Mouse (Mus musculus): ENCODE measurements around the gene Dnmt3a. TPM values are rescaled to one million over a fixed set of nuclear protein-coding genes. Genes with fewer than 3 reads are reported as not detected.
A peak's percentile ranks its signal among the peaks of the same experiment; 100 is the strongest.

Dnmt3a gene
- total and polyA plus RNA-seq, 3 experiments, result 15.5 to 61.5 (median 23.4) TPM

DNA sequence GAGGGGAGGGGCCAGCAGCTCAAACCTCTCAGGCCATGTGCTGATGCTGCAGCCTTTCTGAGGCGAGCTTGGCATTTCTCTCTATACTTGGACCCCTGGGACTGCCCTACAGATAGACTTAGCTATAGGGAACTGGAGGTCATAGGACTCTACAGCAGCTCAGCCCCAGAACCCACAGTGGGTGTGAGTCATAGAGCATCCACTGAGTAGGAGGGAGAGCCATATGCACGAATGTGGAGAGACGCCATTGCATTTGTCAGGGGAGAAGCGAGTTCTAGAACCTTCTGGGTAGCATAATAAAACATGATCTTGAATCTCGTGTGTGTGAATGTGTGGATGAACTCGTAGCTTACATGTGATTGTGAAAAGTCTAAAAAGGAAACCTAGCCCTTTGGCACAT, 56.4 kb downstream of the Dnmt3a start:
- H3K4me1 ChIP-seq (ENCODE audit: control insufficient read depth in 1 of 2, insufficient read depth in 2 of 2), result peaks cover 10 to 63% of the 10 kb centered on the region in 2 experiments
- TF ChIP-seq POLR2AphosphoS2 (IDR thresholded peaks at IDR 0.05; ENCODE audit: low read depth, low read length) (no peak), CTCF (conservative IDR thresholded peaks at IDR 0.05 in 1 of 2, IDR thresholded peaks at IDR 0.05 in 1 of 2; ENCODE audit: low read depth in 2 of 2, low read length in 2 of 2) (no peak), MYC (IDR thresholded peaks at IDR 0.05; ENCODE audit: low read depth, low read length) (no peak), TBP (conservative IDR thresholded peaks at IDR 0.05; ENCODE audit: low read depth, low read length) (no peak), NRF1 (IDR thresholded peaks at IDR 0.05; ENCODE audit: low read depth, low read length) (no peak), SMC3 (IDR thresholded peaks at IDR 0.05; ENCODE audit: low read depth, low read length) (no peak), USF1 (IDR thresholded peaks at IDR 0.05; ENCODE audit: low read depth, low read length) (no peak), CHD2 (IDR thresholded peaks at IDR 0.05; ENCODE audit: low read length) (no peak), IRF4 (IDR thresholded peaks at IDR 0.05; ENCODE audit: low read depth, low read length) (no peak), TCF12 (IDR thresholded peaks at IDR 0.05; ENCODE audit: low read depth, low read length) (no peak), MEF2A (IDR thresholded peaks at IDR 0.05; ENCODE audit: borderline replicate concordance, low read depth, low read length) (no peak), CHD1 (IDR thresholded peaks at IDR 0.05; ENCODE audit: low read depth, low read length) (no peak), BHLHE40 (IDR thresholded peaks at IDR 0.05; ENCODE audit: low read depth, low read length) (no peak), SIN3A (IDR thresholded peaks at IDR 0.05; ENCODE audit: low read length) (no peak), NELFE (IDR thresholded peaks at IDR 0.05; ENCODE audit: low read depth, low read length) (no peak), ZNF384 (IDR thresholded peaks at IDR 0.05; ENCODE audit: low read depth, low read length) (no peak), E2F4 (IDR thresholded peaks at IDR 0.05; ENCODE audit: insufficient replicate concordance, low read depth, low read length) (no peak)
- peak; percentile 27 for DNase-seq (ENCODE audit: extremely low read depth)
- in situ Hi-C loops (cut with MboI; ENCODE audit: low pct_ligation_motif_present, low pct_unique_long_range_greater_than_20kb, low sequenced_read_pairs) (no loop called here), dilution Hi-C loops (cut with MboI; ENCODE audit: extremely low pct_ligation_motif_present, extremely low pct_unique_long_range_greater_than_20kb, low sequenced_read_pairs) (no loop called here)
- H3K9ac ChIP-seq (ENCODE audit: insufficient read depth, low read depth), result no peak overlapping the region
- H3K36me3 ChIP-seq (replicated peaks in 1 of 2; ENCODE audit: control insufficient read depth in 1 of 2, insufficient read depth in 1 of 2, low read length in 1 of 2), result peaks cover 31 to 78% of the 10 kb centered on the region in 2 experiments
- no peaks in the 10 kb centered on the region for H3K9me3 ChIP-seq (replicated peaks; ENCODE audit: low read length)
- no peak overlapping the region for H3K4me2 ChIP-seq (ENCODE audit: insufficient read depth, low read depth, poor library complexity, severe bottlenecking)
- no peaks in the 10 kb centered on the region for H3K79me2 ChIP-seq (replicated peaks; ENCODE audit: control insufficient read depth, extremely low read depth, insufficient read depth, poor library complexity, severe bottlenecking)
- no peaks in the 10 kb centered on the region for H3K27me3 ChIP-seq (replicated peaks)
- no peak overlapping the region for H3K4me3 ChIP-seq (replicated peaks in 1 of 3; ENCODE audit: low read depth in 2 of 3, low read length in 2 of 3, poor library complexity in 1 of 3)
- no peak overlapping the region for H3K27ac ChIP-seq (ENCODE audit: insufficient read depth, low read depth)

DNA sequence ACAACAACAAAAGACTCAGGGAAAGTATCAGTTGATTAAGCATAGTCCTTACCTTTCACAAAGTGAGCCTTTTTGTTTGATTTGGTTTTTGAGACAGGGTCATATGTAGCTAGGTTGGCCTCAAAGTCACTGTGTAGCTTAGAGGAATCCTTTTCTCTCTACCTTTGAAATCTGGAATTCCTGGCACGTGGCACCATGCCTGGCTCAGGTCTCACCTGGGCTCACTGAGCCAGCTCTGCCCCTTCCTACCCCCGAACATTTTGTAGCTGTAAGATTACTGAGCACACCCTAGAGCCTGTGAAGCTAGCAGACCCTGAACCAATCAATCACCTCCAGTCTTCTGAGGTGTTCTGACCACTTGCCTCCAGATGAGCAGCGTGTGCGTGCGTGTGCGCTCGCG, 58.4 kb downstream of the Dnmt3a start:
- Histone ChIP-seq H3K79me2 (replicated peaks; ENCODE audit: control insufficient read depth, extremely low read depth, insufficient read depth, poor library complexity, severe bottlenecking) (no peaks in the 10 kb centered on the region), H3K36me3 (replicated peaks in 1 of 2; ENCODE audit: control insufficient read depth in 1 of 2, insufficient read depth in 1 of 2, low read length in 1 of 2) (peaks cover 37 to 79% of the 10 kb centered on the region in 2 experiments), H3K27me3 (replicated peaks) (no peaks in the 10 kb centered on the region), H3K9ac (ENCODE audit: insufficient read depth, low read depth) (no peak overlapping the region), H3K9me3 (replicated peaks; ENCODE audit: low read length) (no peaks in the 10 kb centered on the region), H3K4me1 (ENCODE audit: control insufficient read depth in 1 of 2, insufficient read depth in 2 of 2) (peaks cover 10 to 62% of the 10 kb centered on the region in 2 experiments), H3K4me2 (ENCODE audit: insufficient read depth, low read depth, poor library complexity, severe bottlenecking) (no peak overlapping the region), H3K27ac (ENCODE audit: insufficient read depth, low read depth) (no peak overlapping the region), H3K4me3 (replicated peaks in 1 of 3; ENCODE audit: low read depth in 2 of 3, low read length in 2 of 3, poor library complexity in 1 of 3) (no peak overlapping the region)
- no peak for DNase-seq (ENCODE audit: extremely low read depth)
- dilution Hi-C loops (cut with MboI; ENCODE audit: extremely low pct_ligation_motif_present, extremely low pct_unique_long_range_greater_than_20kb, low sequenced_read_pairs) (no loop called here), in situ Hi-C loops (cut with MboI; ENCODE audit: low pct_ligation_motif_present, low pct_unique_long_range_greater_than_20kb, low sequenced_read_pairs) (no loop called here)
- TF ChIP-seq PAX5 (IDR thresholded peaks at IDR 0.05; ENCODE audit: low read length) (no peak), TCF12 (IDR thresholded peaks at IDR 0.05; ENCODE audit: low read depth, low read length) (no peak), BHLHE40 (IDR thresholded peaks at IDR 0.05; ENCODE audit: low read depth, low read length) (no peak), CTCF (conservative IDR thresholded peaks at IDR 0.05 in 1 of 2, IDR thresholded peaks at IDR 0.05 in 1 of 2; ENCODE audit: low read depth in 2 of 2, low read length in 2 of 2) (no peak), JUND (conservative IDR thresholded peaks at IDR 0.05; ENCODE audit: low read depth, low read length) (no peak), NELFE (IDR thresholded peaks at IDR 0.05; ENCODE audit: low read depth, low read length) (no peak), E2F4 (IDR thresholded peaks at IDR 0.05; ENCODE audit: insufficient replicate concordance, low read depth, low read length) (no peak), RCOR1 (conservative IDR thresholded peaks at IDR 0.05; ENCODE audit: low read depth, low read length) (no peak), NRF1 (IDR thresholded peaks at IDR 0.05; ENCODE audit: low read depth, low read length) (no peak), CHD1 (IDR thresholded peaks at IDR 0.05; ENCODE audit: low read depth, low read length) (no peak), USF1 (IDR thresholded peaks at IDR 0.05; ENCODE audit: low read depth, low read length) (no peak), SMC3 (IDR thresholded peaks at IDR 0.05; ENCODE audit: low read depth, low read length) (no peak), POLR2A (IDR thresholded peaks at IDR 0.05; ENCODE audit: low read depth, low read length) (no peak), MYC (IDR thresholded peaks at IDR 0.05; ENCODE audit: low read depth, low read length) (no peak), ZNF384 (IDR thresholded peaks at IDR 0.05; ENCODE audit: low read depth, low read length) (no peak), KAT2A (IDR thresholded peaks at IDR 0.05; ENCODE audit: insufficient replicate concordance, low read length) (no peak)

Data from CH12.LX (cell line).